Mouse (Mus musculus): ENCODE results near the gene Lrrc4b.

Lrrc4b gene

DNA sequence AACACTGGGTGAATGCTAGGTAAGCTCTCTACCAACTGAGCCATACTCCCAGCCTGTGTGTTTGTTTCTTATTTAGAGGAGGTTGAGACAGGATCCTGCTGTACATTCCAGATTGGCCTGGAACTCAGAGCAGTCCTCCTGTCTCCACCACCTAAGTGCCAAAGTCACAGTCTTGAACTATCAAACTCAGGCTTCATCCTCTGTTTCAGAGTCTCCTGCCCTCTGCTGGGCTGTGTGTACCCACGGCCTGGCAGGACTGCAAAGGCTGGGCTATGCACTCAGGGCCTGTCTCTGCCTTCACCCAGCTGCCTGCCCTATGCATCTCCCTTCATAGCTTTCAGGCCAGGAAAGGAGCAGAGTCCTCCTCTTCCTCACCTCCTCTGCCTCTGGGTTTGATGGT lies 7.4 kb downstream of the Lrrc4b start:
- peak; percentile 29 for DNase-seq (ENCODE audit: low spot score)

DNA sequence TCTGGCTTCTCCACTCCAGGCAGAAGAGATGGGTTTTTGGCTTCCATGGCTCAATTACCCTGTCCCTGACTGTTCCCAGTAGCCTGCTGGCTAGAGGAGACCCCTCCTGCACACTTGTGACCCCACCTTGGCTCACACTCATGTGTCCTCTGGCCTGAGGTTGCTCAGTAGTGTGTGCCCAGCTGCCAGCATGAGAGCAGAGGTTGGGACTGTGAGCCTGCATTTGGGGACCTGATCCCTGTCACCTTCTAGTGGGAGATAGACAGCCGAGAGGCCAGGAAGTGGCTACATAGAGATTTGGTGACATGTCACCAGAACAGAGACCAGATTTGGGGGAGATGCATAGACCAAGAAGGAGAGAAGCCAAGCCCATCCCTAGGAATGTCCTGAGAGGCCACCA lies 8.4 kb downstream of the Lrrc4b start:
- no peak for DNase-seq (ENCODE audit: low spot score)

DNA sequence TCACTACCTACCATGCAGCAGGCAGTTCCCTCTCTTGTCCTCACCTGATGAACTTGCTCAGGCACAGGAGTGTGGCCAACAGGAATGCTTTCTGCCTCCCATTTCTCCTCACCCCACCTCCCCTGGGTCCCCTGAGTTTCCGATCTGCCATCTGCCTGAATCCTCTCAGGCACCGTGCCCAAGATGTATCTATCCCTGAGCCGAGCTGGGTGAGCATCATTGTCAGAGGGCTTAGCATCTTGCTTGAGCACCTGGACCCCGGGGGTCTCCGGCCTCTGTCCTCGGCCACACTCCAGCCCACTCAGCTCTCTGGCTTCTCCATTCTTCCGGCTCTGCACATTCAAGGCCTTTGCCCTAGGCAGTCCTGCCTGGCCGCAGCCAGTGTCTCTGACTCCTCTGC lies 9.1 kb downstream of the Lrrc4b start:
- DNase-seq (ENCODE audit: low spot score): no peak

DNA sequence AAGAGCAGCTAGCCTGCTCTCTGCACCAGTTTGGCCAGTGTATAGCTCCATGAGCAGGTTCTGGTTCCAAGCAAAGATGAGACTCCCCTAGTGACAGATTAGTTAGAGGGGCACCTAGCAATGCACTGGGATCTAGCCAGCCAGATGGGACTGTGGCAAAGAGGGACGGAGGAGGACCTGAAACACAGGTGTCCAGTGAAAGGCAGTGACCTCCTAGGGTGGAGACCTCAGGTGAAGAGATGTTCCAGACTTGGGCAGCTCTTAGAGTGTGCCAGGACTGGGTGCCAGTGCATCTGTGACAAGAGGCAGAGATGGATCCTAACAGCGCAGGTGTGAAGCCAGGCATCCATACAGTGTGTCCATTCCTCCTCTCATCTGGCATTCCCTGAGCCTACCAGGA lies 10.9 kb downstream of the Lrrc4b start:
- no peak for DNase-seq (ENCODE audit: low spot score)

DNA sequence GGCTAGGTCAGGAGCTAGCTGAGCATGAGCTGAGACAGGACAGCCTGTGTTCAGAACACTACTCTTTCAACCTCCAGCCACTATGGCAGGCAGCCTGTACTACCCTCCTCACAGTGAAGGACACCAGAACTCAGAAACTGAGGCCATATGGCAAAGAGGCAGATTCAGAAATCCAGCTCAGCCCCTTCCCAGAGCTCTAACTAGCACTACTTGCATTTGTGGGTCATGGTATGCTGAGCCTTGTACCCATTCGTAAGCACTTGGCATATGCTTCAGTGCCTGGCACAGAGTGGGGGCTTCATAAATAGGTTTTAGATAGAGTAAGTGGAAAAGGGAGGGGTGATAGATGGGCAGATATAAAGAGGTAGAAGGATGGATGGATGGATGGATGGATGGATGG lies 11.7 kb downstream of the Lrrc4b start:
- no peak for DNase-seq (ENCODE audit: low spot score)

DNA sequence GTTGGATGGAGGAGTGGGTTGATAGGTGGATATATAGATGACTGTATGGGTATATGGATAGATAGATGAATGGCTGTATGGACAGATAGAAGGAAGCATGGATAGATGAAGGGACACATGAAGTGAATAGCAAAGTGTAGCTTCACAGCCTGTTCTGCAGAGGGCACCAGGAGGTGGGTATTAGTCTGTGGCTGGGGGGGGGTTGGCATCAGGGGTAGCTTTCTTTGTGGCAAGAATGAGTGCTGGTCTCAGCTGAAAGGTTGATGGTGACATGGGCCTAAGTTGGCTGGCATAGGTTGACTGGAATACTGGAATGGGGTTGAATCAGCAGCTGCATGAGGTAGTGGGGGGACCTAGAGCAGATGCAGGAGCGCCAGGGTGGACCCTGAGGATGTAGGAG lies 12.4 kb downstream of the Lrrc4b start:
- DNase-seq (ENCODE audit: low spot score): no peak

DNA sequence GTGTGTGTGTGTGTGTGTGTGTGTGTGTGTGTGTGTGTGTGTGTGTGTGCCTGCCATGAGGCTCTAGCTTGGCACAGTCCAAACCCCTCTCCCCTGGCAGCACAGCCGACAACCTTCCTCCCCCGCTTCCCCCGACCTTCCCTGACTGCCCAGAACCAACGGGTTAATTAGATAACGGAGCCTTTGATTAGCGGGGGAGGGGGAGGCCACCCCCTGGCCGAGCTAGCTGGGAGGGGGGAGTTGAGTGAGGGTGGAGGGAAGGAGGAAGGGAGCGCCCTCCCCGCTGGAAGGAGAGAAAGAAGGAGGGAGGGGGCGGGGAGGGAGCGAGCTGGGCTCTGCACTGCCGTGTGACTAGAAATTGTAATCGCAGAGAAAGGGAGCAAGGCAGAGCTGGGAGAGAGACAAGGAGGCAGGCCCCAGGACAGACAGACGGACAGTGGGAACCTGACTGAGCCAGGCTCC lies 12.9 kb downstream of the Lrrc4b start:
- peak; percentile 42 for DNase-seq (ENCODE audit: low spot score)

DNA sequence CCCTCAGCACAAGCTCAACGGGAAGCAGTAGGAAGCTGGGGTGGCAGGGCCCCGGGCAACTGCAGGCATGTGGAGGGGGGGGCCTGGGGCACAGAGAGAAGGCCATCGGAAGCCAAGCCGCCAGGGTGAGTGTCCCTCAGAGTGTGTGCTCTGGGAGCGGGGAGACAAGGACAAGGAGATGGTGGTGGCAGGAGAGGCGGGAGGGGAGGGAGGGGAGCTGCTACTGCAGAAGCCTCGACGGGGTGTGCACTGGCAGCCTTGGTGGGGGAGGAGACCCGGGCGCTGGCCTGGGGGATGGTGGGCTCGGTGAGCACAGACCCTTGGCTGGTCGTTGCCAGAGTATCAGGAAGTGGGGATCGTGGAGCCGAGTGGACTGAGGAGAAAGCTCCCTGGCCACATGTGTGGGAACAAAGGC lies 13.6 kb downstream of the Lrrc4b start:
- DNase-seq (ENCODE audit: low spot score): peak; percentile 16

DNA sequence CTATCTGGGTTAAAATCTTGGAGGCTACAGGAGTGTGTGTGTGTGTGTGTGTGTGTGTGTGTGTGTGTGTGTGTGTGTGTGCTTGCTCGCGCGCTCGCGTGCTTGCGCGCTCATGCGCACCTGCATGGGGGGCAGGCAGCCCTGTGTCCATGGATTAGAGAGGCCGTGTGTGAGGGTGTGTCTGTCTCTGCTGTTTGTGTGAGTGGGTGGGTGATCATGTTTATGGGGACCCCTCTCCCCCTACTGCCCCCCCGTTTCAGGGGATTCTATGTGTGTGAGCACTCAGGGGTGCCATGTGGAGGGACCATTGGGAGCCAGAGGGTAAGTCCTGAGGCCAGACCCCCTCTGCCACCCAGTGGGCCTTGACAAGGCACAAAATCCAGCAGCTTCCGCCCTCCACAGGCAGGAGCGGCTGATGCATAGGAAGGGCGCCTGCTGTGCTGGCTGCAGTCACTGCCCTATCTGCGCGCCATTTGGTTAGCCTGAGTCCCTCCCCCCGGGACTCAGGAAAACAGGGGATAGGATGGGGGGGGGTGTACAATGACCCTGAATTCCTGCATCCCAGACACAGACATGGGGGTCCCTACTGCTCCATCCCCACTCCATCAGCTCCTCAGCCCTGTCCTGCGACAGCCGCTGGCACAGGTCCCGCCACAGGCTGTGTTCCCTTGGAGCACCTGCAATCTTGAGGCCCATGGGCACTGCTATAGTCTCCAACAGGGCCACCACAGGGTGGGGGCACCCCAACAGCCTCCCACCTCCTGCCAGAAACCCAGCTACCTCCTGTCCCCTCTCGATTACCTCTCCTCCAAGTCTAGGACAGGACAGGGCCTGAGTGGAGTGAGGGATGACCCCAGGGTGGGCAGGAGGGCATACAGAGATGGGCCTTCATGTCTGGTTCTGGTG lies 14.7 kb downstream of the Lrrc4b start:
- DNase-seq (ENCODE audit: low spot score): peak; percentile 58

DNA sequence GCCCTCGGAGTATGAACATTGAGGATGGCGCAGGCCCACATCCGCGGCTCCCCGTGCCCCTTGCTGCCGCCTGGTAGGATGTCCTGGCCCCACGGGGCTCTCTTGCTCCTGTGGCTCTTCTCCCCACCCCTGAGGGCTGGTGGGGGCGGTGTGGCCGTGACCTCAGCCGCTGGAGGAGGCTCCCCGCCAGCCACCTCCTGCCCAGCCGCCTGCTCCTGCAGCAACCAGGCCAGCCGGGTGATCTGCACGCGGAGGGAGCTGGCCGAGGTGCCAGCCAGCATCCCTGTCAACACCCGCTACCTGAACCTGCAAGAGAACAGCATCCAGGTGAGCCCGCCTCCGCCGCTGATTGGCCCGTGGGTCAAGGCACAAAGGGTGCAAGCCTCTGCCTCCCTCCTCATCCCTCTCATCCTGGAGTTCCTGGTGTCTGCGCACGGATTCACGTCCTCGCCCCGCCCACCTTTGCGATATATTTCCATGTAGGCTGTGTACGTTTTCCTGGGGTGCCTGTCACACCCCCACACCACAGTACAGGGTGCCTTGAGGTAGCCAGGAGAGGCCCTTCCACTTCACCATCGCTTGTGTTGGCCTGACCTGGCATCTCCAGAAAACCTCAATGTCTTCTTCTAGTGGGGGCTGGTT lies 16.2 kb downstream of the Lrrc4b start:
- DNase-seq (ENCODE audit: low spot score): no peak

DNA sequence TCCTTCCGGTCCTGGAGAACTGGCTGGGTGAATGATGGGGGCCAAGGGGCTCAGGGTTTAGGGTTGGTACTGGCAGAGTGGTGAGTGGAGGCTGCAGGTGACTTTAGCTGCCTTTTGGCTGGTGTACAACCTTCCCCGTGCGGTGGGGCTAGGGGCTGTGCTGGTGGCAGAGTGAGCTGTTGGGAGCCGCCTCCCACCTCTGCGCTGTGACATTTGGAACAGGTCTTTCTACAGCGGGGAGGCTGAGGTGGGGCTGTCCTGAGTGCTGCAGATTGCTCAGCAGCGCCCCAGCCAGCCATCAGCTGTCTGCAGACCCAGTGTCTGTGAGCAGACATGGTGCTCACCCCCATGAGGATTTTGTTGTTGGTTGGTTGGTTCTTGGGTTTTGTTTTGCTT lies 16.7 kb downstream of the Lrrc4b start:
- no peak for DNase-seq (ENCODE audit: low spot score)

DNA sequence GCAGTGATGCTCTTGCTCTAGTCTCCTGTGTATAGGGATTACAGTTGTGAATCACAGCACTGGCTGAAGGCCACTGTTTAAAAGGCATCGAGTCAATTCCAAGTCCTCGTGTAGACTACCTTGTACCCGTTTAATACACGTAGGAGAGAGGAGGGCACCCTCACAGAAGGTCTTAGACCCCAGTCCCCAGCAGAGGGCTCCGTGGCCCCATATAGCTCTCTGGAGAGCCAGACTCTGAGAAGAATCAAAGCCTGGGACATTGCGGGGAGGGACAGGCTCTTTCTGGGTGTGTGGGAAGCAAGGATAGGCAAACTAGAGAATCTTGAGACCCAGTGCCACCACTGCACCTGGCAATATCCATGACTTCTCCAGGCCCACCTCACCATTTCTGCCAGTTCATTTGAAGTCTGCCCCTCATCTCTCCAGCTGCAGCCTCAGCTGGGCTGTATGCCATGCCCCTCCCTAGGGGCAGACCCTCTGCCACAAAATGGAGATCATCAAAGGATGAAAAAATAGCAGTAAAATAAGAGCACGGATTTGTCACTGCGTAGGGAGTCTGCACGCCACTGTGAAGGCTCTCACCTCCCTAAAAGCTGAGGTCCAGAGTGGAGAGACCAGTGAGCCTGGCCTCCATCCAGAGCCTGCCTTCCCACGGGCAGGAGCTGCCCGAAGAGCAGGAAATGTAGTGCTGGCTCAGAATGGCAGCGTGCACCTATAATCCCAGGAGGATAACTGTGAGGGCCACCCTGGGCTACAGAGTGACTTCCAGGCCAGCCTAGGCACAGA lies 17.4 kb downstream of the Lrrc4b start:
- no peak for DNase-seq (ENCODE audit: low spot score)

DNA sequence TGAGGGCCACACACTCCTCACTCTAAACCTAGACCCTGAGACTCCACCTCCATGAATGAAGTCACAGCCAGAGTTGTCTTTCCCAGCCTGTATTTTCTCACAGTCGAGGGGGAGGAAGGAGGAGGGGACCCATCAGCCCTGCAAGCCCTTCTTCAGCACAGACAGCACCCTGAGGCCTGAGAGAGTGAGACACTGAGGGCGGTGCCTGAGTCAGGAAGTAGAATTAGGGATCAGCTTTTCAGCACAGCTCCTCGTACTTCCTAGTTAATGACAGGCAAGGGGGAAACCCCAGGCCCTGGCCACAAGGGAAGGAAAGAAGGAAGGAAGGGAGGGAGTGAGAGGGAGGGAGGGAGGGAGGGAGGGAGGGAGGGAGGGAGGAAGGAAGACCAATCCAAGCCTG lies 24.4 kb downstream of the Lrrc4b start:
- no peak for DNase-seq (ENCODE audit: low spot score)

DNA sequence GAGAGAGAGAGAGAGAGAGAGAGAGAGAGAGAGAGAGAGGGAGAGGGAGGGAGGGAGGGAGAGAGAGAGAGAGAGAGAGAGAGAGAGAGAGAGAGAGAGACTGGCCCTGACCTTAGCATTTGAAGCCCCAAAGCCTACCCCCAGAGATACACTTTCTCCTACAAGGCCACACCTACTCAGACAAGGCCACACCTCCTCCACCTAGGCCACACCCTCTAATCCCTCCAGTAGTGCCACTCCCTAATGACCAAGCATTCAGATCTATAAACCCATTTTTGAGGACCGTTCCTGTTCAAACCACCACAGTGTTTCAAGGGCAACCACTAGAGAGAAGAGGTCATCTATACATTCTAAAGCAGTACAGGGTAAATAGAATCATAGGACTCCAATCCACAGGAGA lies 27.5 kb downstream of the Lrrc4b start:
- no peak for DNase-seq (ENCODE audit: low spot score)

DNA sequence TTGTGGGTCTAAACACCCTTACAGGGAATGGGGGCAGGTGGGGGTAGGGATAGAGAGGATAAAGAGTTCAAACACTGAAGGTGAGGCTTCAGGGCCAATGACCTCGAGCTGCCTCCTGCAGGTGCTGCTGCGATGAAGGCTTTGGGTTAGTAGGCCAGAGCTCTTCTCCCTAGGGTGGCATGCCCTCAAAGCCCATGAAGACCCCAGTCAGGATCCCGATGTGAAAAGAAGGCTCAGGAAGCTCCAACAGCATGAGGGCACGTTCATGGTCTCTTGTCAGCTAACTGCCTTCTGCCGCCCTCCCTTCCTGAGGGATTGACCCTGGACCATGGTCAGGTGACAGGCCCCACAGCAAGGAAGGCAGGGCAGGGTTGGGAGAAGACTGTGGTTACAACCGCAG lies 31.2 kb downstream of the Lrrc4b start:
- no peak for DNase-seq (ENCODE audit: low spot score)

DNA sequence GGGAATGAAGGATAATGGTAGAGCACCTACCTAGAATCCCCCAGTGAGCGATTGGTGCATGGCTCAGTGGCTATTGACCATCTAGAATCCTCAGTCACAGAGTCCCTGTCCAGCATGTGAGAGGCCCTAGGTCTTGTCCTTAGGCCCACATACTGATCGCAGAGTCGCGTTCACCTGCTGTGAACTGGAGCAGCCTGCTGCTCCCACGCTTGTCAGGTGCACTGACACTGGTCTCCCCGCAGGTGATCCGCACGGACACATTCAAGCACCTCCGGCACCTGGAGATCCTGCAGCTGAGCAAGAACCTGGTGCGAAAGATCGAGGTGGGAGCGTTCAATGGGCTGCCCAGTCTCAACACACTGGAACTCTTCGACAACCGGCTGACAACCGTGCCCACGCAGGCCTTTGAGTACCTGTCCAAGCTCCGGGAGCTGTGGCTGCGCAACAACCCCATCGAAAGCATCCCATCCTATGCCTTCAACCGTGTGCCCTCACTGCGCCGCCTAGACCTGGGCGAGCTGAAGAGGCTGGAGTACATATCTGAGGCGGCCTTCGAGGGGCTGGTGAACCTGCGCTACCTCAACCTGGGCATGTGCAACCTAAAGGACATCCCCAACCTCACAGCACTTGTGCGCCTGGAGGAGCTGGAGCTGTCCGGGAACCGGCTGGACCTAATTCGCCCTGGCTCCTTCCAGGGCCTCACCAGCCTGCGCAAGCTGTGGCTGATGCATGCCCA lies 32.1 kb downstream of the Lrrc4b start:
- no peak for DNase-seq (ENCODE audit: low spot score)

DNA sequence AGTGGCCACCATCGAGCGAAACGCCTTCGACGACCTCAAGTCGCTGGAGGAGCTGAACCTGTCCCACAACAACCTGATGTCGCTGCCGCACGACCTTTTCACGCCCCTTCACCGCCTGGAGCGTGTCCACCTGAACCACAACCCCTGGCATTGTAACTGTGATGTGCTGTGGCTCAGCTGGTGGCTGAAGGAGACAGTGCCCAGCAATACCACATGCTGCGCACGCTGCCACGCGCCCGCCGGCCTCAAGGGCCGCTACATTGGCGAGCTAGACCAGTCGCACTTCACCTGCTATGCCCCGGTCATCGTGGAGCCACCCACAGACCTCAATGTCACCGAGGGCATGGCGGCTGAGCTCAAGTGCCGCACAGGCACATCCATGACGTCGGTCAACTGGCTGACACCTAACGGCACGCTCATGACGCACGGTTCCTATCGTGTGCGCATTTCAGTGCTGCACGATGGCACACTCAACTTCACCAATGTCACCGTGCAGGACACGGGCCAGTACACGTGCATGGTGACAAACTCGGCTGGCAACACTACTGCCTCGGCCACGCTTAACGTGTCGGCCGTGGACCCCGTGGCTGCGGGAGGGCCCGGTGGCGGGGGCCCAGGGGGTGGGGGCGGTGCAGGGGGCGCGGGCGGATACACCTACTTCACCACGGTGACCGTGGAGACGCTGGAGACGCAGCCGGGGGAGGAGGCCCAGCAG lies 32.8 kb downstream of the Lrrc4b start:
- DNase-seq (ENCODE audit: low spot score): no peak

DNA sequence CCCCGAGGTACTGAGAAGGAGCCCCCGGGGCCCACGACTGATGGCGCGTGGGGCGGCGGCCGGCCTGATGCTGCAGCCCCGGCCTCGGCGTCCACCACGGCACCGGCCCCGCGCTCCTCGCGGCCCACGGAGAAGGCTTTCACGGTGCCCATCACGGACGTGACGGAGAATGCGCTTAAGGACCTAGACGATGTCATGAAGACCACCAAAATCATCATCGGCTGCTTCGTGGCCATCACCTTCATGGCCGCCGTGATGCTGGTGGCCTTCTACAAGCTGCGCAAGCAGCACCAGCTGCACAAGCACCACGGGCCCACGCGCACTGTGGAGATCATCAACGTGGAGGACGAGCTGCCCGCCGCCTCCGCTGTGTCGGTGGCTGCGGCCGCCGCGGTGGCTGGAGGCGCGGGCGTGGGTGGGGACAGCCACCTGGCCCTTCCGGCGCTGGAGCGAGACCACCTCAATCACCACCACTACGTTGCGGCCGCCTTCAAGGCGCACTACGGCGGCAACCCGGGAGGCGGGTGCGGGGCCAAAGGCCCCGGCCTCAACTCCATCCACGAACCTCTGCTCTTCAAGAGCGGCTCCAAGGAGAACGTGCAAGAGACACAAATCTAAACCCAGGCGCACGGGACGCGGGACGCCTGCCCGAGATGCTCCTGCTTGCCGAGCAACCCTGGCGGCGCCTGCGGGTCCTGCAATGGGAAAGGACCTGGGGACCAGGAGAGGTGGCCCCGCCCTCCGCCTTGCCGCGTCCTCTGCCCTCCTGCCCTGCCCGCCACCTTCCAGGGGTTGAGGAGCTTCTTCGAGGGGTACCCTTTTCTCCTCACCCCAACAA lies 33.6 kb downstream of the Lrrc4b start:
- DNase-seq (ENCODE audit: low spot score): peak; percentile 78

DNA sequence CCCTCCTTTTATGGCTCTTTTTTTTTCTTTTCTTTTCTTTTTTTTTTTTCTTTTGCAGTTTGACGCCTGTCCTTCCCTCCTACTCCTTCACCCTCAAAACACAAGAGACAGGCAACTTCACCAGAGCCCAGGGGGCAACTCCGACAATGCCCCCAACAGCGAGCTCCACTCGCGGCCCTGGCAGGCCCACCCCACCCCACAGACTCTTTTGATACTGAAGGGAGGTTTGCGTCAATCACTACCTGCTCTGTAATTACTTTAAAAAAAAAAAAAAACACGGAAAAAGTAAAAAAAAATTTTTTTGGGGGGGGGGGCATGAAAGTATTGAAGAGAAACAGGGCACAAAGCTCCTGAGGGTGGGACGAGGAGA lies 34.2 kb downstream of the Lrrc4b start:
- no peak for DNase-seq (ENCODE audit: low spot score)

DNA sequence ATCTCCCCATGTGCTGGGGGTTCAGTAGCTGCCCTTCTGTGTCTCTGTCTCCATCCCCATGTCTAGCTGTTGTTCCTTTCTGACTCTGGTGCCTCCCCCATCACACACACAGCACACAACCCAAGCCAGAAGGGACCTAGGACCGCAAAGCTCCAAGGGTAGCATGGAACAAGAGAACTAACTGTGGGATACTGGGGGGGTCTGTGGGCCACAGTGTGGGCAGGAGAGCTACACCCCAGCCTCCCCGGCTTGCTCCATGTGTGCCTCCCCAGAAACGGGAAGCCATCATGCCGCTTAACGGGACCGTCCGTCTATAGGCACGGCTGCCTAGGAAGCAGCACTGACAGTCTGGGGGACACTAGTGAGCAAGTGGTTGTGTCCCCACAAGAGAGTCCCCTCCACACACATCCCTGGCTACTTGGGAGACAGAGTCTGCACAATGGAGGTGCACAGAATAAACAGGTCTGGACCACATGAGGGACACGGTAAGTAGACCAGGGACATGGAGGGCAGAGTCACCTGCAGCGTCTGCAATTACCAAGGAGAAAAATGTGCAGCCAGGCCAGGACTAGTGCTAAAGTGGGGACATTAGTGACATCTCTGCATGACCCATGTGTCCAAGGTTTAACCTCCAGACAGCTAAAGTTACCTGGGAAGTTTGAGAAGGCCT lies 34.9 kb downstream of the Lrrc4b start:
- DNase-seq (ENCODE audit: low spot score): no peak
